Comparison of ENCODE assay signal across 7 mouse cellular contexts in genomic region chr5:113365921-113366320, GRCm38 (mm10). TPM values are rescaled to one million over a fixed set of nuclear protein-coding genes. Genes with fewer than 3 reads are reported as not detected.
DNase-seq lines count a peak whose midpoint lies in the region; ATAC-seq lines count a peak whose summit lies in the region.

No protein-coding gene starts in this region.

- DNase-seq in T-cell, adult 2 months (ENCODE audit: low spot score): peak; percentile 29
- peak; percentile 86 for DNase-seq in cerebellum, adult 11 months
- peak; percentile 87 for DNase-seq in forebrain, embryonic 14.5 days (ENCODE audit: low spot score)
- peak; percentile 88 to 89 for DNase-seq in left cerebral cortex, adult 18-20 months (ENCODE audit: low spot score in 2 of 2)
- peak; percentile 81 for DNase-seq in midbrain, embryonic 10.5 days (ENCODE audit: low spot score)
- DNase-seq in right cerebral cortex, postnatal 4 days: peak; percentile 81

- H3K4me2 ChIP-seq in forebrain, embryonic 14.5 days (ENCODE audit: low read length): no peak overlapping the region
- no peak overlapping the region for H3K4me2 ChIP-seq in hindbrain, embryonic 13.5 days

- H3K4me1 ChIP-seq in forebrain, embryonic 14.5 days (ENCODE audit: control insufficient read depth, insufficient read depth, low read length): no peaks in the 10 kb centered on the region
- H3K4me1 ChIP-seq in hindbrain, embryonic 13.5 days (replicated peaks): no peaks in the 10 kb centered on the region
- peaks cover 14% of the 10 kb centered on the region for H3K4me1 ChIP-seq in midbrain, embryonic 10.5 days

- 4% methylated on average over 20 of the region's 20 CpGs for WGBS in forebrain, embryonic 14.5 days
- 3% methylated on average over 20 of the region's 20 CpGs for WGBS in hindbrain, embryonic 13.5 days
- 4% methylated on average over 20 of the region's 20 CpGs for WGBS in midbrain, embryonic 10.5 days

- 0 out of 2 replicates have a peak, but pooled peaks cover 5% of the 10 kb centered on the region for H3K27me3 ChIP-seq in forebrain, embryonic 14.5 days (replicated peaks; ENCODE audit: control insufficient read depth, insufficient read depth, low read length)
- peaks cover 34% of the 10 kb centered on the region for H3K27me3 ChIP-seq in hindbrain, embryonic 13.5 days
- H3K27me3 ChIP-seq in midbrain, embryonic 10.5 days (ENCODE audit: low read depth, poor library complexity, severe bottlenecking): peaks cover 24% of the 10 kb centered on the region

- no peak overlapping the region for H3K9ac ChIP-seq in forebrain, embryonic 14.5 days (ENCODE audit: low read length)
- no peak overlapping the region for H3K9ac ChIP-seq in hindbrain, embryonic 13.5 days

- peak; percentile 75 for ATAC-seq in forebrain, embryonic 14.5 days
- ATAC-seq in hindbrain, embryonic 13.5 days (ENCODE audit: low FRiP score): peak; percentile 65; the same call in 1 of the 2 replicates

- no peak overlapping the region for H3K27ac ChIP-seq in forebrain, embryonic 14.5 days (ENCODE audit: low read depth, low read length)
- H3K27ac ChIP-seq in hindbrain, embryonic 13.5 days: no peak overlapping the region
- H3K27ac ChIP-seq in midbrain, embryonic 10.5 days (replicated peaks): no peak overlapping the region

- no peaks in the 10 kb centered on the region for H3K36me3 ChIP-seq in forebrain, embryonic 14.5 days (ENCODE audit: control insufficient read depth, insufficient read depth, low read length)
- H3K36me3 ChIP-seq in hindbrain, embryonic 13.5 days: no peaks in the 10 kb centered on the region
- no peaks in the 10 kb centered on the region for H3K36me3 ChIP-seq in midbrain, embryonic 10.5 days

- no peak overlapping the region for H3K4me3 ChIP-seq in forebrain, embryonic 14.5 days (ENCODE audit: low read depth, low read length)
- H3K4me3 ChIP-seq in hindbrain, embryonic 13.5 days: no peak overlapping the region
- H3K4me3 ChIP-seq in midbrain, embryonic 10.5 days: peak overlapping the region; percentile 14; the same call in 1 of the 2 replicates

- no peaks in the 10 kb centered on the region for H3K9me3 ChIP-seq in forebrain, embryonic 14.5 days (replicated peaks; ENCODE audit: control insufficient read depth, low read length)
- H3K9me3 ChIP-seq in hindbrain, embryonic 13.5 days: no peaks in the 10 kb centered on the region
- no peaks in the 10 kb centered on the region for H3K9me3 ChIP-seq in midbrain, embryonic 10.5 days (replicated peaks)

RNA-seq across cellular contexts. Expression of gene Aym1, which starts 8.8 kb away (rescaled TPM):
- not detected in 2 replicates for polyA plus RNA-seq in forebrain, embryonic 14.5 days (2014; fragmentation: Nextera tagmentation; extraction: Ambion mirVana)
- polyA plus RNA-seq in hindbrain, embryonic 13.5 days (2015; fragmentation: Nextera tagmentation; extraction: Ambion mirVana): not detected in 2 replicates
- total RNA-seq in left cerebral cortex, adult 18-20 months (2021): not detected
- not detected in 2 replicates for polyA plus RNA-seq in midbrain, embryonic 10.5 days (2016; fragmentation: Nextera tagmentation; extraction: Ambion mirVana)

RNA-seq across cellular contexts. Expression of gene Sgsm1, which starts 55.3 kb away (rescaled TPM):
- polyA plus RNA-seq in forebrain, embryonic 14.5 days (2014; fragmentation: Nextera tagmentation; extraction: Ambion mirVana): 6.7 and 8.9 TPM in 2 replicates
- 14.2 and 14.5 TPM in 2 replicates for polyA plus RNA-seq in hindbrain, embryonic 13.5 days (2015; fragmentation: Nextera tagmentation; extraction: Ambion mirVana)
- total RNA-seq in left cerebral cortex, adult 18-20 months (2021): 100 to 1,000 TPM; 157 to 158 TPM
- 16.0 and 16.3 TPM in 2 replicates for polyA plus RNA-seq in midbrain, embryonic 10.5 days (2016; fragmentation: Nextera tagmentation; extraction: Ambion mirVana)

Comparison
In these comparisons a context has a peak if more than half of its experiments do, and no peak if none do; other contexts are left out.
1. DNase-seq: peak in every context shown above with its lines; median percentile 88 in left cerebral cortex, adult 18-20 months; 87 in forebrain, embryonic 14.5 days; 86 in cerebellum, adult 11 months; 81 in midbrain, embryonic 10.5 days; 81 in right cerebral cortex, postnatal 4 days; 29 in T-cell, adult 2 months.